Mouse (Mus musculus) sigmoid colon, adult 10 weeks (tissue): ENCODE measurements around the gene Dsn1. TPM values are rescaled to one million over a fixed set of nuclear protein-coding genes. Genes with fewer than 3 reads are reported as not detected.

ENCODE experiments used
- polyA plus RNA-seq: library from polyadenylated mRNA; stranded (reverse); fragments of 350-450 nt; fragmentation: Illumina TruSeq; extraction: RNeasy Lipid Tissue Mini Kit (QIAGEN cat#74804); gene quantifications from one replicate; pipeline ENCODE4 v1.2.3, GENCODE M21; 2014; ENCODE audit warnings: low read depth, low replicate concordance

The Dsn1 gene
- 8.6 TPM for polyA plus RNA-seq

GRCm38 (mm10) chr2:157006511-157007233, at the start of gene Dsn1:
Dsn1 (minus strand) TSS chr2:157007154.

GRCm38 (mm10) chr2:156991470-156992319, 15.3 kb downstream of the Dsn1 start, which contains the start of gene Ndrg3:
Ndrg3 (minus strand) TSS chr2:156992056.

Other genes with a start within 250 kb of the Dsn1 start
- 33.3 TPM for gene Myl9, start 231.7 kb downstream of the Dsn1 start, polyA plus RNA-seq
- 0.60 TPM for gene Tgif2, start 167.1 kb downstream of the Dsn1 start, polyA plus RNA-seq
- gene 4930518I15Rik, start 149.2 kb downstream of the Dsn1 start, polyA plus RNA-seq: 4.8 TPM
- gene Rab5if, start 144.0 kb downstream of the Dsn1 start, polyA plus RNA-seq: 87.6 TPM
- 0.19 TPM for gene Sla2, start 120.0 kb downstream of the Dsn1 start, polyA plus RNA-seq
- 63.5 TPM for gene Ndrg3, start 15.1 kb downstream of the Dsn1 start, polyA plus RNA-seq
- gene Soga1, start 72.1 kb upstream of the Dsn1 start, polyA plus RNA-seq: 0.28 TPM
- gene Tldc2, start 79.9 kb upstream of the Dsn1 start, polyA plus RNA-seq: not detected
- 347 TPM for gene Samhd1, start 128.1 kb upstream of the Dsn1 start, polyA plus RNA-seq
- 54.1 TPM for gene Rbl1, start 197.4 kb upstream of the Dsn1 start, polyA plus RNA-seq